Mouse (Mus musculus) erythroid progenitor cell, adult 5-6 weeks (primary cell): ENCODE measurements at regions not wholly inside any gene's neighbourhood (a gene's known extent, or its start where the extent isn't known, plus 50 kb on each side); places are given as distances from the start of the nearest gene placed in this dataset.
"Not testable (repeated sequence)": the region's sequence is repeated elsewhere in the genome, so short reads cannot be mapped to it uniquely, and the experiment has no call there.

ENCODE experiments used
- ATAC-seq: replicated peaks from 2 replicates; pipeline ENCODE4 v1.8.0; 2016; ENCODE audit warnings: moderate number of reproducible peaks, mild to moderate bottlenecking, moderate TSS enrichment, inconsistent platforms; ENCODE audit not compliant: poor library complexity, low FRiP score, severe bottlenecking

GRCm38 (mm10) chr5:64678706-64679105 is 124.5 kb upstream of the Klf3 start:
- no peak for ATAC-seq

- no peak for ATAC-seq
These were observed 123.1 kb upstream of the Klf3 start for GRCm38 (mm10) chr5:64679996-64680625.

DNA sequence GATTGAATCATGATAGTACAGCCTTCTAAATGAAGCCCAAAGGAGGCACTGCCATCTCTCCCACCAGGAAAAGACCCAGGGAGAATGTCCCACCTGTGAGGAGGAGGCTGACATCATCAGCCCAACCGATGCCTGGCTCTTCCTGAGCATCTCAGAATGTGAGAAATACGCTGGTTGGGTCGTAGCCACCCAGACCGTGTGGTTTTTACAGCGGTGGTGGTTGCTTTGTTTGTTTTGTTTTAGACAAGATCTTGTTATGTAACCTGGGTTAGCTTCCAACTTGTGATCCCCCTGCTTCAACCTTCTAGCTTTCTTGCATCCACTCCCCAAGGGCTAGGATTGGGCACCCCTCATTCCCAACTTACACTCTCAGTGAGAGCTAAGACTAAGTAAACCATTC is 122.0 kb upstream of the Klf3 start:
- no peak for ATAC-seq

DNA sequence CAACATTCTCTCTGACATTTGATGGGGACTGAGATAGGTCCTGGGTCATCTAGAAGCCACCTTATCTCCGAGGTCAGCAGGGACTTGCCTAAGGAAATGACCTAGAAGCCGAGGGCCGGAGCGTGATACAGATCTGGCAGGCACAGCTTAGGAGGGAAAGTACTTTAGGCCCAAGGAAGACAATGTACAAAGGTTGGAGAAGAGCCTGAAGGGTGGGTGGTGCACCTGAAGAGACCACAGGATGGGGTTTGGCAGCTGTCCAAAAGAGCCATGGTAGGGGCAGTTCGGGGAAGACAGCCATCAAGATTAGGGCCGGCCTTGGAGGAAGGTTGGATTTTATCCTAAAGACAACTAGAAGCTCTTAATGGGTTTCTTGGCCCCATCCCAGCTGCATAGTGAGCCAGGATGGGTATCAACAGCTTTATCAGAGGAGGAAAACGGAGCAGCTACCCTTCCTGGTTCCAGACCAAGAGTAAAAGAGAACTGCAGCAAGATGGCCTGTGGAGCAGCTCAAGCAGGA is 120.8 kb upstream of the Klf3 start:
- no peak for ATAC-seq

- ATAC-seq: no peak
These were observed 119.8 kb upstream of the Klf3 start for GRCm38 (mm10) chr5:64683419-64683818.

- no peak for ATAC-seq
These were observed 118.9 kb upstream of the Klf3 start for GRCm38 (mm10) chr5:64684275-64684674.

DNA sequence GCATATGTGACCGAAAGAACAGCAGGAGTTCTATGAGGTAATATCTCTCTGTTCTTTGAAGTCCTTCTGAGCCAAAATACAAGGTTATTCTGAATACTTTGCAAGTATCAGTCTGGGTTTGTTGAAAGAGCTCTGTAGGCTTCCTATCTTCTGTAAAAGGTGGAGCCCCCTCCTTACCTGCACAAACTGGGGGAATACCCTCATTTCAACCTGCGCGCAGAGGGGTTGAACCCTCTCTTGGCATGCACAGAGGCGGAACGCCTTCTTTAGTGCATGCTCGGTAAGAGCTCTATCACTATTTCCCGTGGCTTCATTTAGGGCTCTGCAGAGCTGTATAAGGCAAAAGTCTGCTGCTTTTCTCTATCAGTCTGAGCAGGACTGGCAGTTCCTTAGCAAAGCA is 113.0 kb upstream of the Klf3 start:
- ATAC-seq: no peak

DNA sequence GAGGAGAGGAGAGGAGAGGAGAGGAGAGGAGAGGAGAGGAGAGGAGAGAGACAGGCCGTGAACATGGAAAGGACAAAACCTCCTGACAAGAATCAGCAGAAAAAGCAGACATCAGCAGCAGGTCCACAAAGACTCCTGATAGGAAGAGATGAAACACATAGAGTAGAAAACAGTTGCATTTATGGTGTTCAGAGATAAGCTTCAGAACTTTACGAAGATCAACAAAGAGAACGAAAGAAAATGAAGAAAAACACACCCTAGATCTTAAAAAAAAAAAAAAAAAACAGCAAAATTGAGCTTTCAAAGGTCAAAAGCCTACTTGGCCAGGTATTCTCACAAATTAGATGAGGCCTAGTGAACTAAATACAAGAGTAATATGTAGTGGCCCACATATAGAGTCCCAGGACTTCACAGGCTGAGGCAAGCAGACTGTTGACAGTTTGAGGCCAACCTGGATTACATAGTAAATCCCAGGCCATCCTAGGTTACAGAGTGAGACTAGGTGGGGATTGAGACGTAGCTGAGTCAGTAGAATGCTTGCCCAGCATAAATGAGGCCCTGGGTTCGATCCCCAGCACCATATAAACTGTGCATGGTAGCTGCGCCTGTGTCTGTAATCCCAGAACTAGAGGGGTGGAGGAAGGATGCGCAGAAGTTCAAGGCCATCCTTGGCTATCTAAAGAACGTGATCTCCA is 111.6 kb upstream of the Klf3 start:
- ATAC-seq: peak; percentile 39

- ATAC-seq: peak; percentile 61; the same call in 1 of the 2 replicates
These were observed 110.9 kb upstream of the Klf3 start for GRCm38 (mm10) chr5:64692335-64692734.

GRCm38 (mm10) chr5:64693616-64694015 is 109.6 kb upstream of the Klf3 start:
- ATAC-seq: 0 out of 2 replicates have a peak, but pooled peaks have one; percentile 48

GRCm38 (mm10) chr5:64694606-64695005 is 108.6 kb upstream of the Klf3 start:
- no peak for ATAC-seq

GRCm38 (mm10) chr5:64696099-64696498 is 107.1 kb upstream of the Klf3 start:
- ATAC-seq: no peak

DNA sequence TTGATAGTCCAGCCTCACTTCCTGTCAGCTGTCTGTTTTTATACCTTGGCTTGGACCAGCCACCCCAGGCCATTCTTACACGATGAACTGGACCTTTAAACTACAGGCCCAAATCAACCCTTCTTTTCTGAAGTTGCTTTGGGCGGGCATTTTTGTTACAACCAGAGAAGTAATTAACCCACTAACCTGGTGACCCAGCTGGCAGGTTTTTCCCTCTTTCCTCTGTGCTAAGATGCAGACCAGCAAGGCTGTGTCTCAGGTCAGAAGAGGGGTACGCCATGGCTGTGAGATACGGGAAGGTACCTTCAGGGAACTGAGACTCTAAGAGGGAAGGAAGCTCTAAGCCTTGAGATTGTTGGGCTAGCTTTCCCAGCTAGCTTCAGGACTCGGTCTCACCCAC is 105.7 kb upstream of the Klf3 start:
- ATAC-seq: no peak

DNA sequence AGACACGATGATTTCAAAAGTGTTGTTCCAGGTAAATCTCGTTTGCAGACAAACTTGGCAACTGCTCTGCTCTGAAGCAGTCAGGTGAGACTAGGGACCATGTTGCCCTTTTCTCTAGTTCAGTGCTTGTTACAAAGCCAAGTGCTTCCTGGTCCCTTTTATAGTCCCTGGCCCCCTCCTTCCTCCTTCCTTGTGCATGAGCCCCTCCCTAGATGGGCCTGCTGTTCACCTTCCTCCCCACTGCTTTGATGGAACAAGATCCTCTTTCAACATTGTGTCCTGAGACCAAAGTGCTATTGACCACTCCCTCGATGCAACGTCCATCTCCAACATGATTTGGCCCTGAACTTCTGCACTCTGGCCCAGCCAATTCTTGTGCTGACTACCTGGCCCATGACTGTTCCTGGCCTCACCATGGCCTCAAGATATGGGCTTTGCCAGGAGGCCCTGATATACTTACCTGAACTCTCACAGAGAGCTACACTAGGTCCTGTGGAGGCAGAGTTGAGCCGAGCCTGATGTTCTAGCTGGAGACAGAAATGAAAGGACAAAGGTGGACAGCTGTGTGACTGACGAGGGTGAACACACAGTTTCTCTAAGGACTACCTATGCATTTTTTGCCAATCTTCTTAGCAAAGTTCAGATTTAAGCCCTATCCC is 104.6 kb upstream of the Klf3 start:
- no peak for ATAC-seq

- ATAC-seq: no peak
These were observed 103.2 kb upstream of the Klf3 start for GRCm38 (mm10) chr5:64700030-64700429.

DNA sequence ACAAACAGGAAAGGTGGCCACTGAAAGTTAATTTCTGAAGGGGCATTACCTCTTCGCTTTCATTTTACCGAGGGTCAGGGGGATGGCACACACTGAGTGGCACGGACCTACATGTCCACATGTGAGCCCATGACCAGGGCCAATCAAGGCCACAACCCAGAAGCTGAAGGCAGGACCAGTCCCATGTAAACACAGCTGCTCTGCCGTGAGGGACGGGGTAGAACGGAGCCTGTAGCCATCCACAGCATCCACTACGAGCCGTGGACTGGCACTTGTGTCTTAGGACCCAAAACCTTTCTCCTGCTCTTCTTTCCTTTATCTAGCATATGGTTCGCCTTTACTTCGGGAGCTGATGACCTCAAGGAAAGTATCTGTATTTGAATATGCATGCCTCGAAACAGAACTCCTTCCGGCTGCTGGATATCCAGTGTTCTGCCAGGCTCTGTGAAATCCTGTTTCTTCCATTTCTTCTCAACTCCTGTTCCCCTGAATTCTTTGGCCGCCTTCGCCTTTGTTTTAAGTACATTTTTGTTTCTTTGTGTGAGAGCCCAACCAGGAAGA is 101.9 kb upstream of the Klf3 start:
- no peak for ATAC-seq

DNA sequence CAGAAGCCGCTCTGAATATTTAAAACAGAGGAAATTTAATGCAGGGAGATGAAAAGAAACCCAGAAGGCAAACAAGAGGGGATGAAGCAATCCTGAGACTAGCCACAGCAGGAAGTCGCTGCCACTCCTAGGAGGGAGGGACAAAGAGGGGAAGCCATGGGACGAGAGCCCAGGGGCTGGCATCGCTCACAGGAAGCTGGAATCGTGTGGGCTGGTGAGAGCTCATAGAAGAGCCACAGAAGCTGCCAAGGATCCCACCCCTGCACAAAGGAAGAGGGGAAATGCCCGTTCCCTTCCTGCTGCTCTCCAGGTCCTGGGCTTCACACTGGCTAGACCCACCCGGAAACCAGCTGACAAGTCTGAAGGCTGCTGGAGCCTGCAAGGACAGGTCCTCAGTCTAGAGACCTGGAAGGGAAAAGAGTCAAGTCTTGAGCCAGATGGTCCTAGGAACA is 101.4 kb upstream of the Klf3 start:
- ATAC-seq: 0 out of 2 replicates have a peak, but pooled peaks have one; percentile 23

DNA sequence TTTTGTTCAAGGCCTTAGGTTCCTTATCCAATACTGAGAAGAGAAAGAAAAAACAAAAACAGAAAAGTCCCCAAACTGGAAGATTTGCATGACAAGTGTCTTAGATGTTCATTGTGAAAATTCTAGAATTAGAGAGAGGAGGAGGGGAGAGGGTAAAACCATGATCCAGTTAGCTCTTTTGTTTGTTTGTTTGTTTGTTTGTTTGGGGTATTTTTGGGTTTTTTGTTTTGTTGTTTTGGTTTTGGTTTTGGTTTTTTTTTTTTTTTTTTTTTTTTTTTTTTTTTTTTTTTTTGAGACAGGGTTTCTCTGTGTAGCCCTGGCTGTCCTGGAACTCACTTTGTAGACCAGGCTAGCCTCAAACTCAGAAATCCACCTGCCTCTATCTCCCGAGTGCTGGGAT is 100.8 kb upstream of the Klf3 start:
- ATAC-seq: not testable (repeated sequence)

GRCm38 (mm10) chr5:64703091-64703872 is 99.9 kb upstream of the Klf3 start:
- ATAC-seq: peak; percentile 43

- no peak for ATAC-seq
These were observed 99.0 kb upstream of the Klf3 start for GRCm38 (mm10) chr5:64704144-64704543.
